Mouse (Mus musculus) ES-Bruce4 (cell line): ENCODE data around the gene Cd81. TPM values are rescaled to one million over a fixed set of nuclear protein-coding genes. Genes with fewer than 3 reads are reported as not detected.

Experiments
- H3K27ac ChIP-seq: 2 replicates; pipeline ENCODE4 v1.5.1; 2012; ENCODE audit warnings: low read length, inconsistent platforms; ENCODE audit not compliant: insufficient read depth
- H3K27me3 ChIP-seq: 2 replicates; pipeline ENCODE4 v1.6.1; 2012; ENCODE audit warnings: mild to moderate bottlenecking, low read length, inconsistent platforms; ENCODE audit not compliant: control insufficient read depth, poor library complexity, insufficient read depth, severe bottlenecking
- H3K36me3 ChIP-seq: 2 replicates; pipeline ENCODE4 v1.6.1; 2012; ENCODE audit warnings: inconsistent platforms, mild to moderate bottlenecking, low read length, moderate library complexity; ENCODE audit not compliant: control insufficient read depth, poor library complexity, insufficient read depth, severe bottlenecking
- H3K4me1 ChIP-seq: one replicate; pipeline ENCODE4 v1.8.1; 2011; ENCODE audit warnings: low read length; ENCODE audit not compliant: control insufficient read depth, insufficient read depth
- H3K4me3 ChIP-seq: 2 replicates; pipeline ENCODE4 v1.5.1; 2011; ENCODE audit warnings: low read depth, mild to moderate bottlenecking, low read length
- H3K9ac ChIP-seq: 2 replicates; pipeline ENCODE4 v1.6.1; 2012; ENCODE audit warnings: low read depth, mild to moderate bottlenecking, inconsistent platforms; ENCODE audit not compliant: poor library complexity, severe bottlenecking
- H3K9me3 ChIP-seq: replicated peaks from 2 replicates; pipeline ENCODE4 v1.6.1; 2012; ENCODE audit warnings: mild to moderate bottlenecking, low read length, inconsistent platforms; ENCODE audit not compliant: control insufficient read depth, poor library complexity, insufficient read depth, severe bottlenecking
- CTCF ChIP-seq: IDR thresholded peaks from one replicate; pipeline ENCODE4 v1.8.1; 2011; ENCODE audit warnings: low read depth, low read length
- EP300 ChIP-seq: IDR thresholded peaks from 2 replicates; pipeline ENCODE4 v1.6.1; 2011; ENCODE audit warnings: low read depth, low read length; ENCODE audit not compliant: insufficient read depth
- POLR2A ChIP-seq: IDR thresholded peaks from one replicate; pipeline ENCODE4 v1.8.1; 2011; ENCODE audit warnings: low read length; ENCODE audit not compliant: insufficient read depth
- polyA plus RNA-seq: library from polyadenylated mRNA; stranded (reverse); fragments of >200 nt; gene quantifications from 2 replicates; pipeline ENCODE4 v1.2.4, GENCODE M21; 2011; ENCODE audit warnings: low read depth; ENCODE audit not compliant: missing spikeins, insufficient read depth, insufficient read length

The Cd81 gene
- polyA plus RNA-seq, 1 experiment = 392 TPM

- Histone ChIP-seq H3K9ac (peak overlapping the region; percentile 29; the same call in 1 of the 2 replicates), H3K27ac (no peak overlapping the region), H3K27me3 (no peaks in the 10 kb centered on the region), H3K4me3 (peak overlapping the region; percentile 55), H3K9me3 (no peaks in the 10 kb centered on the region), H3K4me1 (no peaks in the 10 kb centered on the region), H3K36me3 (no peaks in the 10 kb centered on the region)
- no peak for TF ChIP-seq EP300
- peak; percentile 9 for TF ChIP-seq CTCF
- TF ChIP-seq POLR2A = no peak
Observed at GRCm38 (mm10) chr7:143106672-143107465, 54.3 kb downstream of the Cd81 start.

GRCm38 (mm10) chr7:143108200-143108599 is 55.7 kb downstream of the Cd81 start:
- no peaks in the 10 kb centered on the region for H3K9me3 ChIP-seq
- no peaks in the 10 kb centered on the region for H3K4me1 ChIP-seq
- H3K27ac ChIP-seq = no peak overlapping the region
- TF ChIP-seq EP300 (no peak), CTCF (no peak), POLR2A (no peak)
- H3K4me3 ChIP-seq = no peak overlapping the region
- no peak overlapping the region for H3K9ac ChIP-seq
- H3K36me3 ChIP-seq = no peaks in the 10 kb centered on the region
- H3K27me3 ChIP-seq = no peaks in the 10 kb centered on the region

- Histone ChIP-seq H3K27me3 (no peaks in the 10 kb centered on the region), H3K4me3 (no peak overlapping the region), H3K9ac (no peak overlapping the region), H3K36me3 (no peaks in the 10 kb centered on the region), H3K27ac (no peak overlapping the region), H3K4me1 (no peaks in the 10 kb centered on the region), H3K9me3 (no peaks in the 10 kb centered on the region)
- TF ChIP-seq EP300 (no peak), CTCF (no peak), POLR2A (no peak)
Observed at GRCm38 (mm10) chr7:143108996-143109660, 56.6 kb downstream of the Cd81 start.

- TF ChIP-seq CTCF (no peak), EP300 (no peak), POLR2A (no peak)
- Histone ChIP-seq H3K4me3 (no peak overlapping the region), H3K9me3 (no peaks in the 10 kb centered on the region), H3K9ac (no peak overlapping the region), H3K36me3 (no peaks in the 10 kb centered on the region), H3K4me1 (no peaks in the 10 kb centered on the region), H3K27ac (no peak overlapping the region), H3K27me3 (no peaks in the 10 kb centered on the region)
Observed at GRCm38 (mm10) chr7:143109696-143110095, 57.2 kb downstream of the Cd81 start.

GRCm38 (mm10) chr7:143110803-143111202 is 58.3 kb downstream of the Cd81 start:
- no peak overlapping the region for H3K27ac ChIP-seq
- H3K4me3 ChIP-seq = no peak overlapping the region
- no peaks in the 10 kb centered on the region for H3K4me1 ChIP-seq
- no peak for TF ChIP-seq POLR2A
- TF ChIP-seq CTCF = peak; percentile 22
- no peak for TF ChIP-seq EP300
- H3K27me3 ChIP-seq = no peaks in the 10 kb centered on the region
- H3K9me3 ChIP-seq = no peaks in the 10 kb centered on the region
- no peaks in the 10 kb centered on the region for H3K36me3 ChIP-seq
- no peak overlapping the region for H3K9ac ChIP-seq

- no peaks in the 10 kb centered on the region for H3K9me3 ChIP-seq
- H3K27me3 ChIP-seq = no peaks in the 10 kb centered on the region
- H3K4me1 ChIP-seq = peaks cover 2% of the 10 kb centered on the region
- no peak overlapping the region for H3K4me3 ChIP-seq
- H3K36me3 ChIP-seq = no peaks in the 10 kb centered on the region
- H3K27ac ChIP-seq = no peak overlapping the region
- no peak overlapping the region for H3K9ac ChIP-seq
- TF ChIP-seq POLR2A (no peak), CTCF (no peak), EP300 (no peak)
Observed at GRCm38 (mm10) chr7:143111719-143112118, 59.2 kb downstream of the Cd81 start.
